Mouse (Mus musculus) limb, embryonic 13.5 days (tissue): ENCODE measurements at regions not wholly inside any gene's neighbourhood (a gene's known extent, or its start where the extent isn't known, plus 50 kb on each side); places are given as distances from the start of the nearest gene placed in this dataset.
A peak's percentile ranks its signal among the peaks of the same experiment; 100 is the strongest.

ENCODE experiments used
- ATAC-seq: fragments of 200-750 bp; cut with Nextera tagmentation; 2 replicates; pipeline ENCODE4 v1.8.0; 2017; ENCODE audit warnings: low read depth, moderate number of reproducible peaks, moderate TSS enrichment; ENCODE audit not compliant: low FRiP score
- H3K27ac ChIP-seq: fragments of 300-500 bp; sonication (generic); 2 replicates; pipeline ENCODE4 v1.5.1; 2015; ENCODE audit warnings: inconsistent platforms, mild to moderate bottlenecking, moderate library complexity
- H3K27me3 ChIP-seq: fragments of 300-500 bp; sonication (generic); 2 replicates; pipeline ENCODE4 v1.6.1; 2015; ENCODE audit warnings: mild to moderate bottlenecking, inconsistent platforms
- H3K36me3 ChIP-seq: fragments of 300-500 bp; sonication (generic); 2 replicates; pipeline ENCODE4 v1.6.1; 2015; ENCODE audit warnings: inconsistent platforms, mild to moderate bottlenecking, moderate library complexity
- H3K4me1 ChIP-seq: fragments of 300-500 bp; sonication (generic); 2 replicates; pipeline ENCODE4 v1.6.1; 2015; ENCODE audit warnings: inconsistent platforms
- H3K4me2 ChIP-seq: fragments of 300-500 bp; sonication (generic); replicated peaks from 2 replicates; pipeline ENCODE4 v1.6.1; 2015; ENCODE audit warnings: inconsistent platforms, mild to moderate bottlenecking, moderate library complexity
- H3K4me3 ChIP-seq: fragments of 300-500 bp; sonication (generic); 2 replicates; pipeline ENCODE4 v1.5.1; 2015; ENCODE audit warnings: moderate library complexity, mild to moderate bottlenecking, inconsistent platforms
- H3K9ac ChIP-seq: fragments of 300-500 bp; sonication (generic); 2 replicates; pipeline ENCODE4 v1.6.1; 2015; ENCODE audit warnings: mild to moderate bottlenecking, inconsistent platforms
- H3K9me3 ChIP-seq: fragments of 300-500 bp; sonication (generic); 2 replicates; pipeline ENCODE4 v1.6.1; 2016; ENCODE audit warnings: inconsistent platforms
- WGBS: fragments of 180-500 bp; shearing (Covaris S2); methylation state at CpG from one replicate; pipeline ENCODE4 v1.1.7; 2015; 5-methylcytosine and 5-hydroxymethylcytosine counted together

DNA sequence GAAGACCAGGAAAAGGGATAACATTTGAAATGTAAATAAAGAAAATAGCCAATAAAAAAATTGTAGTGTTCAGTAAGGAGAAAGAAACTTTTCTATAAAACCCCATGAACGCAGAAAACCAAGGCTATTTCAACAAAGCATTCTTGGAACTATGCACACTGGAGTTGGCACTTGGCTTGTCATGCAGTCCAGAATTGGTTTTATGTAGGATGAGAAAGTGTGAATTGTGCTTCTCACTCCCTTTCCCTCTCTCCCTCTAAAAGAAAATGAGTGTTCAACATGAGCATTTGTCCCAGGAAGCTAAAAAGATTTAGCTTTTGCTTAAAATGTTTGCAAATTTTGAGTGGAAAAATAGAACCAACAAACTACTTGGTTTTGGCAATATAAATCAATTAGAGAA, 841.6 kb upstream of the Adam24 start:
- Histone ChIP-seq H3K4me2 (no peak overlapping the region), H3K36me3 (no peaks in the 10 kb centered on the region), H3K4me1 (no peaks in the 10 kb centered on the region), H3K9me3 (peaks cover 3% of the 10 kb centered on the region; the same call in 1 of the 2 replicates), H3K27me3 (no peaks in the 10 kb centered on the region), H3K4me3 (no peak overlapping the region), H3K27ac (no peak overlapping the region), H3K9ac (no peak overlapping the region)
- no peak for ATAC-seq
- 85% methylated on average over 1 of the region's 1 CpGs for WGBS

DNA sequence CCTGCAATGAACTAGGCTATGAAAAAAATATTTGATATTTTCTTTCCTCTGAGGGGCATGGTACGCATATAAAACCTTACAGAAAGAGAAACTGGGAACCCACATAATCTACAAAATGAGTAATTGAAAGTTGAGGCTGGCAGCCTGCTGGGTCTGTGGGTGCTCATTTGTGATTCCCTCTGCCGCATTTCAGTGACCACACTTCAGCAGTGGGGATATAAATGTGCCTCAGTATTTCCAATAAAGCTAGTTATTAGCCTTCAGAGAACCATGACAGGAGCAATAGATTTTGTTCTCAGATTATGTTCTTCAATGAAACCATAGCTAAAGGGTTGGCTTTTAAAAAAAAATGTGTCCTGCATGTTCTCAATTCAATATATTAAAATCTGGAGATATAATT, 828.0 kb upstream of the Adam24 start:
- Histone ChIP-seq H3K4me1 (no peaks in the 10 kb centered on the region), H3K4me3 (no peak overlapping the region), H3K4me2 (no peak overlapping the region), H3K9ac (no peak overlapping the region), H3K9me3 (no peaks in the 10 kb centered on the region), H3K36me3 (no peaks in the 10 kb centered on the region), H3K27ac (no peak overlapping the region), H3K27me3 (no peaks in the 10 kb centered on the region)
- 65% methylated on average over 2 of the region's 2 CpGs for WGBS
- ATAC-seq, result no peak; the same call in 1 of the 2 replicates

DNA sequence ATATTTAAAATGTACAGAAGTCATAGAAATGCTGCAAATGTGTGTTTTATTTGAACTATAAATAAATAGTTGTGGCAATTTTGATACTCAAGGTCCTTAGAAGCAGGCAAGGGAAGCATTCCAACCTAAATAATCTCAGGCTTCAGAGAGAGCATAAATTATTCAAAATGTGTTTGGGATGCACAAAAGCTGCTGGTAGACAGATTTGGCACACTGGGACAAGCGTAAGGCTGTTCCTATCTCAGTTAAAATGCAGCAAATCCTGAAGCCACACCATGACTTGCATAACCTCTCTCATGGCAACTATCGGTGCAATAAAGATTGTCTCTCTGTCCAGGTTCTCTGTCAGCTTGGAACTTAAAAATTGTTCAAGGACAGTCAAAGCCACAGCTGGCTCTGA, 812.3 kb upstream of the Adam24 start:
- Histone ChIP-seq H3K27me3 (no peaks in the 10 kb centered on the region), H3K27ac (no peak overlapping the region), H3K9ac (no peak overlapping the region), H3K4me2 (no peak overlapping the region), H3K4me3 (no peak overlapping the region), H3K9me3 (no peaks in the 10 kb centered on the region), H3K36me3 (no peaks in the 10 kb centered on the region), H3K4me1 (no peaks in the 10 kb centered on the region)
- ATAC-seq, result no peak
- WGBS, result 96% methylated on average over 2 of the region's 2 CpGs

DNA sequence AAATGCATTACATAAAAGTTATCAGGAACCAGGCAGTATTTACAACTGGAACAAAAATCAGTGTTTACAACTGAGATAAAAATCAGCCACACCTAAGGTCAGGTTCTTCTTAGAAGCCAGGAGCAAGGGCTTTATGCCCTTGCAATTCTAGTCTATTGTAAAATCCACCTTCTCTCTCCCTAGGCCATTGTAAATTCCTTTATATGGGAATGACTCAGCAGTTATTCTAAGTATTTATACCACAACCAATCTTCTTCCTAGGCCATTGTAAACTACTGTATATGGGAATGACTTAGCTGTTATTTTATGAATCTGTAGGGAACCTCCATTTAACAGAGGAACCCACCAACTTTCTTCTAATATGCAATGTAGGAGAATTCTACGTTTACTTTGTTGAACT, 772.6 kb upstream of the Adam24 start:
- ATAC-seq, result no peak
- 76% methylated on average over 1 of the region's 1 CpGs for WGBS
- H3K36me3 ChIP-seq, result no peaks in the 10 kb centered on the region
- no peaks in the 10 kb centered on the region for H3K4me1 ChIP-seq
- no peaks in the 10 kb centered on the region for H3K27me3 ChIP-seq
- H3K9ac ChIP-seq, result no peak overlapping the region
- no peak overlapping the region for H3K4me3 ChIP-seq
- no peaks in the 10 kb centered on the region for H3K9me3 ChIP-seq
- no peak overlapping the region for H3K4me2 ChIP-seq
- H3K27ac ChIP-seq, result no peak overlapping the region

GRCm38 (mm10) chr8:39912926-39913325, 762.0 kb upstream of the Adam24 start:
- Histone ChIP-seq H3K27ac (no peak overlapping the region), H3K9me3 (no peaks in the 10 kb centered on the region), H3K36me3 (no peaks in the 10 kb centered on the region), H3K9ac (no peak overlapping the region), H3K4me2 (no peak overlapping the region), H3K4me1 (no peaks in the 10 kb centered on the region), H3K4me3 (no peak overlapping the region), H3K27me3 (no peaks in the 10 kb centered on the region)
- ATAC-seq, result no peak
- WGBS, result 70% methylated on average over 2 of the region's 2 CpGs

GRCm38 (mm10) chr8:39921336-39921735, 753.5 kb upstream of the Adam24 start:
- Histone ChIP-seq H3K4me3 (no peak overlapping the region), H3K9me3 (no peaks in the 10 kb centered on the region), H3K4me1 (no peaks in the 10 kb centered on the region), H3K36me3 (no peaks in the 10 kb centered on the region), H3K9ac (no peak overlapping the region), H3K27ac (no peak overlapping the region), H3K27me3 (no peaks in the 10 kb centered on the region), H3K4me2 (no peak overlapping the region)
- WGBS, result 68% methylated on average over 2 of the region's 2 CpGs
- ATAC-seq, result no peak

GRCm38 (mm10) chr8:39923741-39924140, 751.1 kb upstream of the Adam24 start:
- 36% methylated on average over 2 of the region's 2 CpGs for WGBS
- H3K4me2 ChIP-seq, result no peak overlapping the region
- no peaks in the 10 kb centered on the region for H3K4me1 ChIP-seq
- H3K27ac ChIP-seq, result no peak overlapping the region
- H3K27me3 ChIP-seq, result no peaks in the 10 kb centered on the region
- H3K9me3 ChIP-seq, result no peaks in the 10 kb centered on the region
- H3K36me3 ChIP-seq, result no peaks in the 10 kb centered on the region
- no peak overlapping the region for H3K9ac ChIP-seq
- no peak for ATAC-seq
- no peak overlapping the region for H3K4me3 ChIP-seq

DNA sequence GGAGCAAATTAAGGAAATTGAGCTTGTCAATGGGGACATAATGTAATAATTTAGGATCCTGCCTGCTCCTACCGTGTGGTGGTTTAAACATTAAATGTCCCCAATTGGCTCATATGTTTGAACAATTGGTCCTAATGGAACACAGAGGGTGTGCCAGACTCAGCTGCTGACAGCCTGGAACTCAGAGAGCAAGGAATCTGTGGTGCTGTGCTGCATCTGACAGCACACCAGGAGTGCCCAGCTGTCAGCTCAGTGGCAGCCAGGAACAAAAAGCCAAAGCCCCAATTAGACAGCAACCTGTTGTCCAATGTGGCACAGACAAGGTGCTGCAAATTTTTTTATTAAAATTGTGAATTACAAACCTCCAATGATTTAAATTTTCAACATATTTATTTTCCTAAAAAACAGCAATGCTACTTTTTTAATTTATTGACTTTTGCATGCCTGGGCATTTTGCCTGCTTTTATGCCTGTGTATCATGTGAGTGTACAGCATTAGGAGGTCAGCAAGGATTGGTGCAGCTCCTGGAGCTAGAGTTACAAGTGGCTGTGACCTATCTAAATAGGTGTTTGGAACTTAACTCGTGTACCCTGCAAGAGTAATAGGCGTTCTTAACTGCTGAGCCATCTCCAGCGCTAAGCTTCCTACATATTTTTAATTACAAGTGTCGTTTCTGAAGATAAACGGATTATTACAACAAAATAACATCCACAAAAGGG, 724.5 kb upstream of the Adam24 start:
- Histone ChIP-seq H3K9me3 (no peaks in the 10 kb centered on the region), H3K4me1 (0 out of 2 replicates have a peak, but pooled peaks cover 3% of the 10 kb centered on the region), H3K4me3 (no peak overlapping the region), H3K36me3 (no peaks in the 10 kb centered on the region), H3K27me3 (no peaks in the 10 kb centered on the region), H3K9ac (no peak overlapping the region), H3K4me2 (no peak overlapping the region), H3K27ac (no peak overlapping the region)
- WGBS, result 51% methylated on average over 6 of the region's 6 CpGs
- ATAC-seq, result no peak

DNA sequence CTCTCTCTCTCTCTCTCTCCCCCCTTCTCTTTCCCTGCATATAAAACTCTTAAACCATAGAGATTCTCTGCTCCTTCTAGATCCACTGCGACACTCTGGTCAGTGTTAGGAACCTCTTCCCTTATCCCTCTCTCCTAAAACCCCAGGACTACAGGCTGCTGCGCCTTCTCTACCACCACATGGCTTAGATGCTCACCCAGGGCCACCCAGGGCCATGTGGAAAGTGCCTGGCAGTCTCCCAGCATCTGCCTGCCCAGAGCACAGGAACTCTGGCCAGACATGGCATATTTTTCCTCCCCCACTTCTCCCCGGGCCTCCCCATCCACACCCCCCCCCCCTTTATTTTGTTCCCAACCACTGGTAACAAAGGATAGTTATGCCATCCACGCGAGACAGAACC, 720.4 kb upstream of the Adam24 start:
- H3K27ac ChIP-seq, result no peak overlapping the region
- 39% methylated on average over 5 of the region's 5 CpGs for WGBS

DNA sequence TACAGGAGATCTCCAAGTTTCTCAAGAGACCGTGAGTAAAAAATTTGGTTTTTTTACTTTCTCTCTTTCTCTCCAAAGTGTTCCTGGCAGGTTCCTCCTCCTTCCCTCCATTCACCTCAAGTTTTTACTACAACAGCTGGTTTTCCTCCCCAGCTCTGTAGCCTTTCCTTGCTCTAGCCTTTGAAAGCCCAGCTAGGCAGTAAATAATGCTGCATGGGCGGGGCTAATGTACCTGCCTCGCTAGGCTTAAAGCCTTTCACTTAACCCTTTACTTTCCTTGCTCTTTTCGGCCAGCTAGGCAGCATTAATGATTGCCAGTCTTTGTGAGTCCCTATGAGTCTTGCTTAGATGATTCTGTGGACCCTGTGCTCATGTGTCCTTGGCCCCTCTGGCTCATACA, 720.0 kb upstream of the Adam24 start:
- Histone ChIP-seq H3K4me3 (no peak overlapping the region), H3K4me2 (no peak overlapping the region), H3K4me1 (0 out of 2 replicates have a peak, but pooled peaks cover 3% of the 10 kb centered on the region), H3K9ac (no peak overlapping the region), H3K27ac (no peak overlapping the region), H3K9me3 (no peaks in the 10 kb centered on the region), H3K27me3 (no peaks in the 10 kb centered on the region), H3K36me3 (no peaks in the 10 kb centered on the region)
- 21% methylated on average over 4 of the region's 4 CpGs for WGBS
- ATAC-seq, result peak; percentile 59; the same call in 1 of the 2 replicates

More for the DNA sequence above, 720.4 kb upstream of the Adam24 start:
- Histone ChIP-seq H3K4me2 (no peak overlapping the region), H3K36me3 (no peaks in the 10 kb centered on the region), H3K9ac (no peak overlapping the region), H3K4me3 (no peak overlapping the region), H3K27me3 (no peaks in the 10 kb centered on the region), H3K4me1 (0 out of 2 replicates have a peak, but pooled peaks cover 3% of the 10 kb centered on the region), H3K9me3 (no peaks in the 10 kb centered on the region)
- ATAC-seq, result no peak

GRCm38 (mm10) chr8:40005207-40005837, 669.6 kb upstream of the Adam24 start:
- no peaks in the 10 kb centered on the region for H3K9me3 ChIP-seq
- H3K4me1 ChIP-seq, result no peaks in the 10 kb centered on the region
- 77% methylated on average over 1 of the region's 1 CpGs for WGBS
- H3K27me3 ChIP-seq, result no peaks in the 10 kb centered on the region
- no peak overlapping the region for H3K9ac ChIP-seq
- no peak for ATAC-seq
- H3K36me3 ChIP-seq, result no peaks in the 10 kb centered on the region
- H3K27ac ChIP-seq, result no peak overlapping the region
- no peak overlapping the region for H3K4me2 ChIP-seq
- H3K4me3 ChIP-seq, result no peak overlapping the region

DNA sequence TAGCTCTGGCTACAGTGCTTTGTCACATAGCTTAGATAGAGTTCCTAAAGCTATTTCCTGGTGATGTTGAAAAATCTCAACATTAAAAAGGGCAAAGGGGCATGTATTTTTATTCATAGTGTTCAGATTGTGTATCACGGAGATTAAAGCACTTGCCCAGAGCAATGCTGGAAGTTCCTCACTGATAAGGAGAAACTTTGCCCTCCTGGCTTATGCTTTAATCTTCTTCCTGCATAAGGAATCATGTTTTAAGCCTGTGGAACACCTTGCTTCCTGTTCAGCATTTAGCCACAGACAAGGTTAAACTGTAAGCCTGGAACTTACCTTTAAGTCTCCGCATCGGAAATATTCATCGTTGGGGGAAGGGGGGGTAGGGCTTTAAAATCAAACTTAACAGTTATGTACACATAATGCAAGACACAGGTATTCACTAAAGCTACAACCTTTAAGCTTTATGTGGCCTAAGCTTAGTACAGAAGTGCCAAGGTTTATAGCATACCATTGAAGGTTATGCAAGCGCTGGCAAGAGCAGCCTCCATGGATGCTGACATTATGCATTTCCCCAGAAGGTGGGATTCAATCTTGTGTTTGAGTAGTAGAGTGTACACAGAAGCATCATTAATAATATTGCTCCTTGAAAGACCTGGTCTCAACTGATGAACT, 655.5 kb upstream of the Adam24 start:
- Histone ChIP-seq H3K9me3 (no peaks in the 10 kb centered on the region), H3K36me3 (no peaks in the 10 kb centered on the region), H3K9ac (no peak overlapping the region), H3K27ac (no peak overlapping the region), H3K4me1 (no peaks in the 10 kb centered on the region), H3K4me2 (no peak overlapping the region), H3K4me3 (no peak overlapping the region), H3K27me3 (no peaks in the 10 kb centered on the region)
- WGBS, result 85% methylated on average over 5 of the region's 5 CpGs
- no peak for ATAC-seq
